Mouse (Mus musculus) ES-Bruce4 (cell line): Measurements from ENCODE around the gene Dhx9.
"Not testable (repeated sequence)": the region's sequence is repeated elsewhere in the genome, so short reads cannot be mapped to it uniquely, and the experiment has no call there.

Experiments
- CTCF ChIP-seq: IDR thresholded peaks from one replicate; pipeline ENCODE4 v1.8.1; 2011; ENCODE audit warnings: low read depth, low read length
- EP300 ChIP-seq: IDR thresholded peaks from 2 replicates; pipeline ENCODE4 v1.6.1; 2011; ENCODE audit warnings: low read depth, low read length; ENCODE audit not compliant: insufficient read depth
- POLR2A ChIP-seq: IDR thresholded peaks from one replicate; pipeline ENCODE4 v1.8.1; 2011; ENCODE audit warnings: low read length; ENCODE audit not compliant: insufficient read depth

DNA sequence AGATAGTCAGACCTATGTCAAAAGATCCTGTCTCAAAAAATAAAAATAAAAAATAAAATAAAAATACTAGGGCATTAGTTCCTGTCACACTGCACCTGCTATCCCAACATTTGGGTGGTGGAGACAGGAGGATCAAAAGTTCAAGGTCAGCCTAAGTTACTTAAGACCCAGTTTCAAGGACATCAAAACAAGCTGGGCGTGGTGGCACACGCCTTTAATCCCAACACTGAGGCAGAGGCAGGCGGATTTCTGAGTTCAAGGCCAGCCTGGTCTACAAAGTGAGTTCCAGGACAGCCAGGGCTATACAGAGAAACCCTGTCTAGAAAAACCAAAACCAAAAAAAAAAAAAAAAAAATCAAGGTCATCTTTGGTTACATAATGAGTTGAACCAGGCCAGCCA lies 45.4 kb upstream of the Dhx9 start:
- TF ChIP-seq CTCF, POLR2A: not testable (repeated sequence)
- peak; percentile 68; the same call in 1 of the 2 replicates for TF ChIP-seq EP300
